Mouse (Mus musculus) ES-E14 (cell line): Measurements from ENCODE around the gene Nr2f2.

Experiments
- CHD2 ChIP-seq: IDR thresholded peaks from 2 replicates; pipeline ENCODE4 v1.6.1; 2014; ENCODE audit warnings: mild to moderate bottlenecking, low read depth, low read length, inconsistent platforms
- HCFC1 ChIP-seq: IDR thresholded peaks from 2 replicates; pipeline ENCODE4 v1.6.1; 2012; ENCODE audit warnings: low read length, inconsistent platforms, borderline replicate concordance; ENCODE audit not compliant: insufficient read depth
- MAFK ChIP-seq: IDR thresholded peaks from 2 replicates; pipeline ENCODE4 v1.6.1; 2014; ENCODE audit warnings: mild to moderate bottlenecking, low read depth, low read length, inconsistent platforms; ENCODE audit not compliant: insufficient read depth
- ZC3H11A ChIP-seq: IDR thresholded peaks from 2 replicates; pipeline ENCODE4 v1.6.1; 2012; ENCODE audit warnings: low read depth, mild to moderate bottlenecking, inconsistent platforms, low read length, borderline replicate concordance
- ZNF384 ChIP-seq: IDR thresholded peaks from 2 replicates; pipeline ENCODE4 v1.6.1; 2012; ENCODE audit warnings: low read depth, low read length, inconsistent platforms

DNA sequence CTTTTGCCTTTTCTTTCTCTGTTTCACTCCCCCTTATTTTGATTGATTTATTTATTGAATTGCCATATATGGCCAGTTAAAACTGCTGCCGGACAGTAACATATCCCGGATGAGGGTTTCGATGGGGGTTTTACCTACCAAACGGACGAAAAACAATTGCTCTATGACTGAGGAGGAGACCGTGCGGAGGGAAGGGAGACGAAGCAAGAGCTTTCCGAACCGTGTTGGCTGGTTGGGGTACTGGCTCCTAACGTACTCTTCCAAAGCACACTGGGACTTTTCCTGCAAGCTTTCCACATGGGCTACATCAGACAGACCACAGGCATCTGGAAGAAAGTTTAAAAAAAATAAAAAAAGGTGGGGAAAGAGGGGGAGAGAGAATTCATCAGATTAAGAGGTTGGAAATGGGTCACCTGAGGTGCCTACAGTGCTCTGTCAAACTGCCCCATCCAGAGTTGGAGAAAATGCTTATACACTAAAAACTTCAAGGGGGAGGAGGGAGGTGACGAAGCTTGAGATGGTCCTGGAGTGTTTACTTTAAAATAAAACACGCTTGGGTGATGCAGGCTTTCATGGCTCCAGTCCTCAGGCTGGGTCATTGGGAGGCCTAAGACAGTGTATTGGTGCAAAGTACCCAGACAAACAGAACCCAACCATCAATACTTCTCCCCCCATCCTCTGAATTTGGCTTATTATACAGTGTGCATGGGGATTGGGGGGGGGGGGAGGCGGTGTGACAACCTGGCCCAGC is 11.8 kb downstream of the Nr2f2 start:
- TF ChIP-seq CHD2 (no peak), HCFC1 (no peak), ZNF384 (no peak), MAFK (no peak), ZC3H11A (no peak)
